ENCODE assay signal across 25 mouse cellular contexts in the genomic region with DNA sequence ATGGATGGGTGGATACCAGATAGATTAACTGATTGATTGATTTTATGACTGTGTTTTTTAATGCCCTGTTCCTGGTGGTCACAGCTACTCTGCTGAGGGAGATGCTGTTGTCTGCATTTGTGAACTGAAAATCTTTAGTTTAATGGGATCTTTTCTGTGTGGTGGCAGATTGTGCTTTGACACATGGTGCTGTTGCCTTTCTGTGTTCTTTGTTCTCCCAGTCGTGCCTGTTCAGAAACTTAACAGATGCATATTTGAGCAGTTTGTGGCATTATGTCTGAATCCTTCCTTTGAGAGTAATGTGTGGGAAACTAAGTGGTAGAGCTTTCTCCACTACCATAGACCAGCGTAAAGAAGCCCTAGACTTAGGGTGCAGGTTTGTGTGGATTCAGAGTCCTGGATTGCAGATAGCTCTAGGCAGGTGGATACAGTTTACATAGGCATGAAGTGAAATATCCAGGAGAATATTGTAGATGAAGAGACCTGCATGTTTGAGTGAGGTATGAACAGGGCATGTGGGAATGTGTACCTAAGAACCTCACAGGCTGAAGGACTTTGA. TPM values are rescaled to one million over a fixed set of nuclear protein-coding genes. Genes with fewer than 3 reads are reported as not detected.
A peak's percentile ranks its signal among the peaks of the same experiment; 100 is the strongest.
DNase-seq lines count a peak whose midpoint lies in the region; ATAC-seq and TF ChIP-seq lines count a peak whose summit lies in the region.
"Had no signal": no experiment of that assay in that cellular context is flagged by ENCODE, and none has a peak within 500 bp of the region (broad histone marks: within the 10 kb centered on the region; RNA-seq: fewer than 3 reads in every experiment).

No protein-coding gene starts in this region.

- peak overlapping the region; percentile 64 for H3K27ac ChIP-seq in forebrain, embryonic 13.5 days
- H3K27ac ChIP-seq in forebrain, embryonic 10.5 days = no peak overlapping the region
- H3K27ac ChIP-seq in intestine, embryonic 16.5 days (ENCODE audit: low read length) = no peak overlapping the region
- H3K27ac ChIP-seq in intestine, embryonic 15.5 days = no peak overlapping the region
- H3K27ac ChIP-seq in liver, postnatal 0 days (ENCODE audit: low read depth) = no peak overlapping the region; the same call in 1 of the 2 replicates
- no peak overlapping the region for H3K27ac ChIP-seq in liver, embryonic 12.5 days
- H3K27ac ChIP-seq in intestine, postnatal 0 days (ENCODE audit: low read depth, low read length) = no peak overlapping the region
- H3K27ac ChIP-seq: embryonic facial prominence, embryonic 12.5 days; heart, embryonic 13.5 days; hindbrain, postnatal 0 days; neural tube, embryonic 12.5 days had no signal

- DNase-seq in forebrain, embryonic 10.5 days (ENCODE audit: extremely low spot score, low spot score) = no peak
- DNase-seq in liver, postnatal 0 days = no peak
- DNase-seq: adrenal gland, postnatal 14 days; cerebellum, adult 11-12 months; cerebellum, postnatal 10 days; gastrocnemius, postnatal 10 days; heart, adult 18-20 months; heart, postnatal 14 days; kidney, adult 18-20 months; lung, adult 2 months; lung, postnatal 36 days; right cerebral cortex, postnatal 25 days; spleen, adult 18-20 months; thymus, postnatal 25 days had no signal

- peaks cover 18% of the 10 kb centered on the region for H3K36me3 ChIP-seq in forebrain, embryonic 13.5 days (ENCODE audit: poor library complexity, severe bottlenecking)
- peaks cover 32% of the 10 kb centered on the region for H3K36me3 ChIP-seq in forebrain, embryonic 10.5 days (replicated peaks)
- peaks cover 6% of the 10 kb centered on the region; the same call in 1 of the 2 replicates for H3K36me3 ChIP-seq in intestine, embryonic 16.5 days (ENCODE audit: control insufficient read depth, insufficient read depth, low read length)
- no peaks in the 10 kb centered on the region for H3K36me3 ChIP-seq in intestine, embryonic 15.5 days
- peaks cover 16% of the 10 kb centered on the region for H3K36me3 ChIP-seq in liver, postnatal 0 days (replicated peaks; ENCODE audit: insufficient read depth, low read length)
- peaks cover 21% of the 10 kb centered on the region for H3K36me3 ChIP-seq in liver, embryonic 12.5 days
- peaks cover 17% of the 10 kb centered on the region for H3K36me3 ChIP-seq in intestine, postnatal 0 days (ENCODE audit: control insufficient read depth, insufficient read depth)
- H3K36me3 ChIP-seq: midbrain, embryonic 15.5 days had no signal

- 50% methylated on average over 2 of the region's 2 CpGs for WGBS in forebrain, embryonic 13.5 days
- WGBS in forebrain, embryonic 10.5 days = 91% methylated on average over 2 of the region's 2 CpGs
- WGBS in intestine, embryonic 16.5 days = 73% methylated on average over 2 of the region's 2 CpGs
- WGBS in intestine, embryonic 15.5 days = 80% methylated on average over 2 of the region's 2 CpGs
- WGBS in liver, postnatal 0 days (ENCODE audit: insufficient replicate concordance) = 73% methylated on average over 2 of the region's 2 CpGs
- 81% methylated on average over 2 of the region's 2 CpGs for WGBS in liver, embryonic 12.5 days (ENCODE audit: insufficient replicate concordance)
- WGBS in intestine, postnatal 0 days = 75% methylated on average over 2 of the region's 2 CpGs

- TF ChIP-seq CTCF in liver, postnatal 0 days (IDR thresholded peaks at IDR 0.05; ENCODE audit: low read depth) = no peak
- no peak for TF ChIP-seq CTCF in intestine, postnatal 0 days (IDR thresholded peaks at IDR 0.05; ENCODE audit: low read depth)

- no peak for TF ChIP-seq EP300 in liver, postnatal 0 days (IDR thresholded peaks at IDR 0.05; ENCODE audit: low read depth)

- H3K4me1 ChIP-seq in forebrain, embryonic 13.5 days = peaks cover 14% of the 10 kb centered on the region
- peaks cover 24% of the 10 kb centered on the region for H3K4me1 ChIP-seq in forebrain, embryonic 10.5 days
- H3K4me1 ChIP-seq in intestine, embryonic 16.5 days (ENCODE audit: control insufficient read depth, insufficient read depth, low read length) = peaks cover 16% of the 10 kb centered on the region
- H3K4me1 ChIP-seq in intestine, embryonic 15.5 days (replicated peaks) = peaks cover 14% of the 10 kb centered on the region
- H3K4me1 ChIP-seq in liver, postnatal 0 days (ENCODE audit: insufficient read depth) = peaks cover 53% of the 10 kb centered on the region
- peaks cover 84% of the 10 kb centered on the region for H3K4me1 ChIP-seq in liver, embryonic 12.5 days
- H3K4me1 ChIP-seq in intestine, postnatal 0 days (replicated peaks; ENCODE audit: control insufficient read depth, insufficient read depth, low read length) = peaks cover 6% of the 10 kb centered on the region; the same call in 1 of the 2 replicates

- no peak overlapping the region for H3K4me3 ChIP-seq in forebrain, embryonic 13.5 days
- H3K4me3 ChIP-seq in forebrain, embryonic 10.5 days = no peak overlapping the region
- no peak overlapping the region for H3K4me3 ChIP-seq in intestine, embryonic 16.5 days (ENCODE audit: low read length)
- H3K4me3 ChIP-seq in intestine, embryonic 15.5 days (replicated peaks) = no peak overlapping the region
- no peak overlapping the region for H3K4me3 ChIP-seq in liver, postnatal 0 days (ENCODE audit: low read depth, low read length)
- H3K4me3 ChIP-seq in liver, embryonic 12.5 days = no peak overlapping the region
- no peak overlapping the region for H3K4me3 ChIP-seq in intestine, postnatal 0 days (ENCODE audit: low read depth, low read length)
- H3K4me3 ChIP-seq: embryonic facial prominence, embryonic 12.5 days; heart, embryonic 13.5 days; midbrain, embryonic 15.5 days; neural tube, embryonic 12.5 days had no signal

- no peak overlapping the region for H3K9ac ChIP-seq in forebrain, embryonic 13.5 days
- no peak overlapping the region for H3K9ac ChIP-seq in intestine, embryonic 16.5 days (ENCODE audit: low read depth, low read length)
- no peak overlapping the region for H3K9ac ChIP-seq in intestine, embryonic 15.5 days
- H3K9ac ChIP-seq in liver, postnatal 0 days (replicated peaks) = no peak overlapping the region
- no peak overlapping the region for H3K9ac ChIP-seq in liver, embryonic 12.5 days
- H3K9ac ChIP-seq in intestine, postnatal 0 days (ENCODE audit: low read depth, low read length) = no peak overlapping the region
- H3K9ac ChIP-seq: embryonic facial prominence, embryonic 12.5 days; heart, embryonic 13.5 days; midbrain, embryonic 15.5 days; neural tube, embryonic 12.5 days had no signal

- no peak overlapping the region for H3K4me2 ChIP-seq in forebrain, embryonic 13.5 days
- H3K4me2 ChIP-seq in intestine, embryonic 16.5 days (ENCODE audit: low read depth, low read length) = 0 out of 2 replicates have a peak overlapping the region, but pooled peaks have one; percentile 29
- no peak overlapping the region for H3K4me2 ChIP-seq in intestine, embryonic 15.5 days (replicated peaks)
- peak overlapping the region; percentile 27; the same call in 1 of the 2 replicates for H3K4me2 ChIP-seq in liver, postnatal 0 days (ENCODE audit: low read depth, low read length)
- H3K4me2 ChIP-seq in liver, embryonic 12.5 days = no peak overlapping the region
- H3K4me2 ChIP-seq in intestine, postnatal 0 days (replicated peaks; ENCODE audit: low read depth) = peak overlapping the region; percentile 44
- H3K4me2 ChIP-seq: embryonic facial prominence, embryonic 12.5 days; midbrain, embryonic 15.5 days; neural tube, embryonic 12.5 days had no signal

- no peaks in the 10 kb centered on the region for H3K9me3 ChIP-seq in forebrain, embryonic 13.5 days (replicated peaks)
- no peaks in the 10 kb centered on the region for H3K9me3 ChIP-seq in forebrain, embryonic 10.5 days
- H3K9me3 ChIP-seq in intestine, embryonic 16.5 days (ENCODE audit: control insufficient read depth, low read length) = no peaks in the 10 kb centered on the region
- H3K9me3 ChIP-seq in intestine, embryonic 15.5 days = no peaks in the 10 kb centered on the region
- H3K9me3 ChIP-seq in liver, postnatal 0 days (ENCODE audit: low read length) = no peaks in the 10 kb centered on the region
- H3K9me3 ChIP-seq in liver, embryonic 12.5 days (replicated peaks) = no peaks in the 10 kb centered on the region
- no peaks in the 10 kb centered on the region for H3K9me3 ChIP-seq in intestine, postnatal 0 days (ENCODE audit: control insufficient read depth)
- H3K9me3 ChIP-seq: embryonic facial prominence, embryonic 12.5 days; heart, embryonic 13.5 days; midbrain, embryonic 15.5 days; neural tube, embryonic 12.5 days had no signal

- H3K27me3 ChIP-seq in forebrain, embryonic 13.5 days = no peaks in the 10 kb centered on the region
- H3K27me3 ChIP-seq in forebrain, embryonic 10.5 days (ENCODE audit: poor library complexity, severe bottlenecking) = no peaks in the 10 kb centered on the region
- H3K27me3 ChIP-seq in intestine, embryonic 16.5 days (replicated peaks; ENCODE audit: control insufficient read depth, insufficient read depth, low read length) = no peaks in the 10 kb centered on the region
- H3K27me3 ChIP-seq in intestine, embryonic 15.5 days (replicated peaks) = no peaks in the 10 kb centered on the region
- no peaks in the 10 kb centered on the region for H3K27me3 ChIP-seq in liver, postnatal 0 days (ENCODE audit: insufficient read depth, low read length)
- H3K27me3 ChIP-seq in liver, embryonic 12.5 days (replicated peaks) = no peaks in the 10 kb centered on the region
- no peaks in the 10 kb centered on the region for H3K27me3 ChIP-seq in intestine, postnatal 0 days (replicated peaks; ENCODE audit: control insufficient read depth, insufficient read depth, low read length)
- H3K27me3 ChIP-seq: embryonic facial prominence, embryonic 12.5 days; heart, embryonic 13.5 days; midbrain, embryonic 15.5 days; neural tube, embryonic 12.5 days had no signal

- no peak; the same call in 1 of the 2 replicates for ATAC-seq in forebrain, embryonic 13.5 days
- no peak for ATAC-seq in intestine, embryonic 16.5 days
- no peak for ATAC-seq in intestine, embryonic 15.5 days
- no peak for ATAC-seq in liver, postnatal 0 days
- ATAC-seq in liver, embryonic 12.5 days = no peak
- no peak for ATAC-seq in intestine, postnatal 0 days
- ATAC-seq in CD4-positive, CD25-positive, alpha-beta regulatory T cell, adult 4 months = no peak
- ATAC-seq: hindbrain, postnatal 0 days; midbrain, embryonic 15.5 days had no signal

RNA-seq across cellular contexts. Expression of a gene that starts 13.3 kb away (rescaled TPM):
- polyA plus RNA-seq in forebrain, embryonic 13.5 days (2015; fragmentation: Nextera tagmentation; extraction: Ambion mirVana) = 361 and 370 TPM in 2 replicates
- 308 and 317 TPM in 2 replicates for polyA plus RNA-seq in forebrain, embryonic 10.5 days (2016; fragmentation: Nextera tagmentation; extraction: Ambion mirVana)
- 233 and 238 TPM in 2 replicates for polyA plus RNA-seq in intestine, embryonic 16.5 days (2015; fragmentation: Nextera tagmentation; extraction: Ambion mirVana)
- polyA plus RNA-seq in intestine, embryonic 15.5 days (2015; fragmentation: Nextera tagmentation; extraction: Ambion mirVana) = 269 and 298 TPM in 2 replicates
- polyA plus RNA-seq in liver, postnatal 0 days (2015; fragmentation: Nextera tagmentation; extraction: Ambion mirVana) = 81.1 and 85.8 TPM in 2 replicates
- polyA plus RNA-seq in liver, embryonic 12.5 days (2016; fragmentation: Nextera tagmentation; extraction: Ambion mirVana) = 154 and 161 TPM in 2 replicates
- 180 and 186 TPM in 2 replicates for polyA plus RNA-seq in intestine, postnatal 0 days (2015; fragmentation: Nextera tagmentation; extraction: Ambion mirVana)
- 10 to 100 TPM; 66.3 to 88.1 TPM for polyA plus RNA-seq in CD4-positive, CD25-positive, alpha-beta regulatory T cell, adult 4 months (2017; shearing (Covaris generic))

RNA-seq across cellular contexts. Expression of a gene that starts 17.2 kb away (rescaled TPM):
- polyA plus RNA-seq in forebrain, embryonic 13.5 days (2015; fragmentation: Nextera tagmentation; extraction: Ambion mirVana) = 1.3 and 1.4 TPM in 2 replicates
- polyA plus RNA-seq in forebrain, embryonic 10.5 days (2016; fragmentation: Nextera tagmentation; extraction: Ambion mirVana) = 1.5 and 1.6 TPM in 2 replicates
- polyA plus RNA-seq in intestine, embryonic 16.5 days (2015; fragmentation: Nextera tagmentation; extraction: Ambion mirVana) = 0.89 and 1.5 TPM in 2 replicates
- 0.82 and 1.3 TPM in 2 replicates for polyA plus RNA-seq in intestine, embryonic 15.5 days (2015; fragmentation: Nextera tagmentation; extraction: Ambion mirVana)
- polyA plus RNA-seq in liver, postnatal 0 days (2015; fragmentation: Nextera tagmentation; extraction: Ambion mirVana) = 0.46 and 0.63 TPM in 2 replicates
- 0.17 and 0.31 TPM in 2 replicates for polyA plus RNA-seq in liver, embryonic 12.5 days (2016; fragmentation: Nextera tagmentation; extraction: Ambion mirVana)
- polyA plus RNA-seq in intestine, postnatal 0 days (2015; fragmentation: Nextera tagmentation; extraction: Ambion mirVana) = 0.88 and 0.94 TPM in 2 replicates
- polyA plus RNA-seq in CD4-positive, CD25-positive, alpha-beta regulatory T cell, adult 4 months (2017; shearing (Covaris generic)) = 1 to 10 TPM in 1 of 2 experiments, not detected in 1; 4.4 TPM

Comparison
In these comparisons a context has a peak if more than half of its experiments do, and no peak if none do; other contexts are left out.
1. H3K4me2 ChIP-seq: peak in intestine, embryonic 16.5 days (single experiment), liver, postnatal 0 days (single experiment) and intestine, postnatal 0 days (single experiment); none in forebrain, embryonic 13.5 days (single experiment), intestine, embryonic 15.5 days (single experiment) and liver, embryonic 12.5 days (single experiment).